Mouse (Mus musculus): Measurements from ENCODE around the gene Fmnl1.

DNA sequence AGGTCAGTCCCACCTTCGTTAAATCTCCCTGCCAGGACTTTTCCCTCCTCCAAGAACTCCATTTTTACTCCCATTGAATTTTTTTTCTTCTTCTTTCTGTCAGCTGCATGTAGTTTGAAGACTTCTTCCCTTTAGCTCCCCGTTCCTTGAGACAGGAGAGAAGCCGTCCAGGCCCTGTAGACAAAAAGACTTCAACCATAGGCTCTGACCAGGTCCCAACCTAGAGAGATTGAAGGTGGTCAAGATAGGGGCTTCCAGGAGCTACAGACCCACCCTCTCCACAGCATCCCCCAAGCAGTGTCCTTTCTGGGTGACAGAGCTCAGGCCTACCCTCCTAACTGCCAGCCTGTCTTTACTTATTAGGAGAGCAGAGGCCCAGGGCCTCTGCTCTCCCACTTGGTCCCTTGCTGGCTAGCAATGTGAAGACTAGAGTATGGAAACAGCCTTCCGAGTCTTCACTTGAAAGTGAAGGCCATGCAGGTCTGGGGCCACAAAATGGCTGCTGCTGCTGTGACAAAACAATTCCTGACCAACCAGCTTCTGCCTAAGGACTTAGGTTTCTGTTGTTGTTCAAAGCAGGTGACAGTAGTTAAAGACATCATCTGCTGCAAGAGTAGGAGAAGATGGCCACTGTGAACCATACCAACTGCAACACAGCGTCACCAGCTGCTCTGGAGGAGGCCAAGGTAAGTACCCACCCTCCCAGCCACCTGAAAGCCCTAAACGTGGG, 37.3 kb upstream of the Fmnl1 start:
- TF ChIP-seq CTCF (IDR thresholded peaks at IDR 0.05; ENCODE audit: low read depth) (no peak), EP300 (IDR thresholded peaks at IDR 0.05; ENCODE audit: low read depth) (no peak)

Data from liver, postnatal 0 days (tissue).